Mouse (Mus musculus): ENCODE measurements around the gene Capn1. TPM values are rescaled to one million over a fixed set of nuclear protein-coding genes. Genes with fewer than 3 reads are reported as not detected.

The Capn1 gene
- polyA plus RNA-seq (2014; fragmentation: Illumina TruSeq; extraction: RNeasy Lipid Tissue Mini Kit (QIAGEN cat#74804); ENCODE audit: insufficient read depth, low read depth, low replicate concordance) = 30.1 TPM

GRCm38 (mm10) chr19:6015511-6016315, at the start of gene Capn1:
Capn1 (minus strand) TSS chr19:6015897.

GRCm38 (mm10) chr19:6061021-6061533, 45.4 kb upstream of the Capn1 start, which contains the start of gene Znhit2:
Znhit2 (plus strand) TSS chr19:6061192.

GRCm38 (mm10) chr19:6057313-6058096, 41.8 kb upstream of the Capn1 start, which contains the start of the genes Mrpl49 and Fau:
Mrpl49 (minus strand) TSS chr19:6057785.
Fau (plus strand) TSS chr19:6057844.

GRCm38 (mm10) chr19:6046294-6047153, 30.8 kb upstream of the Capn1 start, which contains the start of gene Syvn1:
Syvn1 (plus strand) TSS chr19:6046576.

GRCm38 (mm10) chr19:5986043-5986442, 29.7 kb downstream of the Capn1 start, which contains the start of gene Slc22a20:
Slc22a20 (minus strand) TSS chr19:5986143.

GRCm38 (mm10) chr19:5963883-5964562, 51.7 kb downstream of the Capn1 start, which contains the start of gene Pola2:
Pola2 (minus strand) TSS chr19:5964202.

Other genes with a start within 250 kb of the Capn1 start
- gene Scyl1, start 244.5 kb downstream of the Capn1 start, polyA plus RNA-seq (2014; fragmentation: Illumina TruSeq; extraction: RNeasy Lipid Tissue Mini Kit (QIAGEN cat#74804); ENCODE audit: insufficient read depth, low read depth, low replicate concordance) = 45.0 TPM
- gene Frmd8, start 140.6 kb downstream of the Capn1 start, polyA plus RNA-seq (2014; fragmentation: Illumina TruSeq; extraction: RNeasy Lipid Tissue Mini Kit (QIAGEN cat#74804); ENCODE audit: insufficient read depth, low read depth, low replicate concordance) = 15.0 TPM
- gene Slc25a45, start 138.1 kb downstream of the Capn1 start, polyA plus RNA-seq (2014; fragmentation: Illumina TruSeq; extraction: RNeasy Lipid Tissue Mini Kit (QIAGEN cat#74804); ENCODE audit: insufficient read depth, low read depth, low replicate concordance) = 10.0 TPM
- 0.60 TPM for gene Tigd3, start 121.7 kb downstream of the Capn1 start, polyA plus RNA-seq (2014; fragmentation: Illumina TruSeq; extraction: RNeasy Lipid Tissue Mini Kit (QIAGEN cat#74804); ENCODE audit: insufficient read depth, low read depth, low replicate concordance)
- 39.4 TPM for gene Dpf2, start 102.9 kb downstream of the Capn1 start, polyA plus RNA-seq (2014; fragmentation: Illumina TruSeq; extraction: RNeasy Lipid Tissue Mini Kit (QIAGEN cat#74804); ENCODE audit: insufficient read depth, low read depth, low replicate concordance)
- 15.7 TPM for gene Cdc42ep2, start 91.1 kb downstream of the Capn1 start, polyA plus RNA-seq (2014; fragmentation: Illumina TruSeq; extraction: RNeasy Lipid Tissue Mini Kit (QIAGEN cat#74804); ENCODE audit: insufficient read depth, low read depth, low replicate concordance)
- gene Pola2, start 51.7 kb downstream of the Capn1 start, polyA plus RNA-seq (2014; fragmentation: Illumina TruSeq; extraction: RNeasy Lipid Tissue Mini Kit (QIAGEN cat#74804); ENCODE audit: insufficient read depth, low read depth, low replicate concordance) = 10.7 TPM
- gene Slc22a20, start 29.8 kb downstream of the Capn1 start, polyA plus RNA-seq (2014; fragmentation: Illumina TruSeq; extraction: RNeasy Lipid Tissue Mini Kit (QIAGEN cat#74804); ENCODE audit: insufficient read depth, low read depth, low replicate concordance) = not detected
- gene Syvn1, start 30.7 kb upstream of the Capn1 start, polyA plus RNA-seq (2014; fragmentation: Illumina TruSeq; extraction: RNeasy Lipid Tissue Mini Kit (QIAGEN cat#74804); ENCODE audit: insufficient read depth, low read depth, low replicate concordance) = 23.8 TPM
- gene Mrpl49, start 41.9 kb upstream of the Capn1 start, polyA plus RNA-seq (2014; fragmentation: Illumina TruSeq; extraction: RNeasy Lipid Tissue Mini Kit (QIAGEN cat#74804); ENCODE audit: insufficient read depth, low read depth, low replicate concordance) = 25.9 TPM
- 2,086 TPM for gene Fau, start 41.9 kb upstream of the Capn1 start, polyA plus RNA-seq (2014; fragmentation: Illumina TruSeq; extraction: RNeasy Lipid Tissue Mini Kit (QIAGEN cat#74804); ENCODE audit: insufficient read depth, low read depth, low replicate concordance)
- 21.2 TPM for gene Znhit2, start 45.3 kb upstream of the Capn1 start, polyA plus RNA-seq (2014; fragmentation: Illumina TruSeq; extraction: RNeasy Lipid Tissue Mini Kit (QIAGEN cat#74804); ENCODE audit: insufficient read depth, low read depth, low replicate concordance)
- gene Tm7sf2, start 52.5 kb upstream of the Capn1 start, polyA plus RNA-seq (2014; fragmentation: Illumina TruSeq; extraction: RNeasy Lipid Tissue Mini Kit (QIAGEN cat#74804); ENCODE audit: insufficient read depth, low read depth, low replicate concordance) = 10.4 TPM
- 30.5 TPM for gene Vps51, start 61.3 kb upstream of the Capn1 start, polyA plus RNA-seq (2014; fragmentation: Illumina TruSeq; extraction: RNeasy Lipid Tissue Mini Kit (QIAGEN cat#74804); ENCODE audit: insufficient read depth, low read depth, low replicate concordance)
- gene Tmem262, start 64.1 kb upstream of the Capn1 start, polyA plus RNA-seq (2014; fragmentation: Illumina TruSeq; extraction: RNeasy Lipid Tissue Mini Kit (QIAGEN cat#74804); ENCODE audit: insufficient read depth, low read depth, low replicate concordance) = not detected
- not detected for gene Gm28374, start 66.4 kb upstream of the Capn1 start, polyA plus RNA-seq (2014; fragmentation: Illumina TruSeq; extraction: RNeasy Lipid Tissue Mini Kit (QIAGEN cat#74804); ENCODE audit: insufficient read depth, low read depth, low replicate concordance)
- gene Zfpl1, start 69.1 kb upstream of the Capn1 start, polyA plus RNA-seq (2014; fragmentation: Illumina TruSeq; extraction: RNeasy Lipid Tissue Mini Kit (QIAGEN cat#74804); ENCODE audit: insufficient read depth, low read depth, low replicate concordance) = 30.3 TPM
- 0.73 TPM for gene Cdca5, start 69.1 kb upstream of the Capn1 start, polyA plus RNA-seq (2014; fragmentation: Illumina TruSeq; extraction: RNeasy Lipid Tissue Mini Kit (QIAGEN cat#74804); ENCODE audit: insufficient read depth, low read depth, low replicate concordance)
- not detected for gene AC131692.1, start 78.5 kb upstream of the Capn1 start, polyA plus RNA-seq (2014; fragmentation: Illumina TruSeq; extraction: RNeasy Lipid Tissue Mini Kit (QIAGEN cat#74804); ENCODE audit: insufficient read depth, low read depth, low replicate concordance)
- not detected for gene Naaladl1, start 89.9 kb upstream of the Capn1 start, polyA plus RNA-seq (2014; fragmentation: Illumina TruSeq; extraction: RNeasy Lipid Tissue Mini Kit (QIAGEN cat#74804); ENCODE audit: insufficient read depth, low read depth, low replicate concordance)
- gene Sac3d1, start 102.8 kb upstream of the Capn1 start, polyA plus RNA-seq (2014; fragmentation: Illumina TruSeq; extraction: RNeasy Lipid Tissue Mini Kit (QIAGEN cat#74804); ENCODE audit: insufficient read depth, low read depth, low replicate concordance) = 9.6 TPM
- 19.4 TPM for gene Snx15, start 112.4 kb upstream of the Capn1 start, polyA plus RNA-seq (2014; fragmentation: Illumina TruSeq; extraction: RNeasy Lipid Tissue Mini Kit (QIAGEN cat#74804); ENCODE audit: insufficient read depth, low read depth, low replicate concordance)
- gene Batf2, start 125.1 kb upstream of the Capn1 start, polyA plus RNA-seq (2014; fragmentation: Illumina TruSeq; extraction: RNeasy Lipid Tissue Mini Kit (QIAGEN cat#74804); ENCODE audit: insufficient read depth, low read depth, low replicate concordance) = 4.7 TPM
- 47.3 TPM for gene Arl2, start 125.7 kb upstream of the Capn1 start, polyA plus RNA-seq (2014; fragmentation: Illumina TruSeq; extraction: RNeasy Lipid Tissue Mini Kit (QIAGEN cat#74804); ENCODE audit: insufficient read depth, low read depth, low replicate concordance)
- 0.18 TPM for gene Majin, start 168.5 kb upstream of the Capn1 start, polyA plus RNA-seq (2014; fragmentation: Illumina TruSeq; extraction: RNeasy Lipid Tissue Mini Kit (QIAGEN cat#74804); ENCODE audit: insufficient read depth, low read depth, low replicate concordance)
- gene Gpha2, start 210.5 kb upstream of the Capn1 start, polyA plus RNA-seq (2014; fragmentation: Illumina TruSeq; extraction: RNeasy Lipid Tissue Mini Kit (QIAGEN cat#74804); ENCODE audit: insufficient read depth, low read depth, low replicate concordance) = 0.64 TPM
- 22.8 TPM for gene Ppp2r5b, start 220.0 kb upstream of the Capn1 start, polyA plus RNA-seq (2014; fragmentation: Illumina TruSeq; extraction: RNeasy Lipid Tissue Mini Kit (QIAGEN cat#74804); ENCODE audit: insufficient read depth, low read depth, low replicate concordance)
- 6.0 TPM for gene Atg2a, start 225.8 kb upstream of the Capn1 start, polyA plus RNA-seq (2014; fragmentation: Illumina TruSeq; extraction: RNeasy Lipid Tissue Mini Kit (QIAGEN cat#74804); ENCODE audit: insufficient read depth, low read depth, low replicate concordance)

All from lung, adult 10 weeks (tissue).